8 mouse cellular contexts compared by ENCODE assay signal in the genomic region with DNA sequence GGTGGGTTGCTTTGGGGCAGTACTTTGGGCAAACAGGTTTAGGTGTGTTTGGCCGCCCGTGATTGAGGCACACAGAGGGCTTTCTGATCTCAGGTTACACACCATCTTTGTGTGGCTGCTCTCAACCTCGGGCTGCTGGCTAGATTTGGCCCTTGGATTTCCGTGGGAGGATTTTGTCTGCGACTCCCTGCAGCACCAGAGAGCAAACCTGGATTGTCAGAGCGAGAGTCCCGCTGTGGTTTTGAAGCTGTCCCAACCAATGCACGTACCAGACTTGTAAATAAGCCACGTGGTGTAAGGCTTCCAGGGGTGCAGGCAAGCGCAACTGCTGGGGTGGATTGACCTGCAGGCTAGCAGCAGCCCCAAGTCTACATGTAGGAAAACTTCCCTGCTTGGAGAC. TPM values are rescaled to one million over a fixed set of nuclear protein-coding genes. Genes with fewer than 3 reads are reported as not detected.
A peak's percentile ranks its signal among the peaks of the same experiment; 100 is the strongest.
DNase-seq lines count a peak whose midpoint lies in the region; ATAC-seq lines count a peak whose summit lies in the region.

No protein-coding gene starts in this region.

- H3K27me3 ChIP-seq in stomach, embryonic 14.5 days (ENCODE audit: control insufficient read depth, insufficient read depth, low read length): 0 out of 2 replicates have a peak, but pooled peaks cover 3% of the 10 kb centered on the region

- peak overlapping the region; percentile 33 for H3K4me3 ChIP-seq in stomach, embryonic 14.5 days (ENCODE audit: low read depth, low read length)

- WGBS in stomach, embryonic 14.5 days: under 1% methylated on average over 10 of the region's 10 CpGs

- DNase-seq in adrenal gland, postnatal 14 days: peak; percentile 32
- DNase-seq in adrenal gland, adult 18-20 months (ENCODE audit: low spot score in 2 of 2): no peak
- DNase-seq in thymus, postnatal 14 days: peak; percentile 20
- DNase-seq in thymus, postnatal 10 days (ENCODE audit: low spot score in 2 of 2): no peak
- peak; percentile 58 for DNase-seq in kidney, postnatal 14 days
- no peak for DNase-seq in layer of hippocampus, postnatal 36 days
- no peak for DNase-seq in cerebellum, postnatal 4 days (ENCODE audit: low spot score in 2 of 2)

- peaks cover 7% of the 10 kb centered on the region; the same call in 1 of the 2 replicates for H3K4me1 ChIP-seq in stomach, embryonic 14.5 days (ENCODE audit: control insufficient read depth, insufficient read depth, low read length)

- peak overlapping the region; percentile 66; the same call in 1 of the 2 replicates for H3K27ac ChIP-seq in stomach, embryonic 14.5 days (ENCODE audit: low read length)

- peak overlapping the region; percentile 43 for H3K4me2 ChIP-seq in stomach, embryonic 14.5 days (replicated peaks; ENCODE audit: low read depth, low read length)

- H3K36me3 ChIP-seq in stomach, embryonic 14.5 days (ENCODE audit: control insufficient read depth, insufficient read depth, low read length): peaks cover 4% of the 10 kb centered on the region; the same call in 1 of the 2 replicates

- no peaks in the 10 kb centered on the region for H3K9me3 ChIP-seq in stomach, embryonic 14.5 days (ENCODE audit: control insufficient read depth, low read depth, low read length)

- H3K9ac ChIP-seq in stomach, embryonic 14.5 days (replicated peaks; ENCODE audit: low read depth, low read length): peak overlapping the region; percentile 18; the same call in 1 of the 2 replicates

- ATAC-seq in stomach, embryonic 14.5 days (ENCODE audit: insufficient number of reproducible peaks, insufficient read depth, low FRiP score, low read depth): no peak

RNA-seq across cellular contexts. Expression of gene Mpzl2, which starts 3.3 kb away (rescaled TPM):
- total RNA-seq in adrenal gland, postnatal 14 days (2021): 13.0 and 15.3 TPM in 2 replicates
- total RNA-seq in adrenal gland, adult 18-20 months (2021): 10 to 100 TPM; 10.5 to 12.9 TPM
- polyA plus RNA-seq in stomach, embryonic 14.5 days (2014; fragmentation: Nextera tagmentation; extraction: Ambion mirVana): 27.2 and 28.6 TPM in 2 replicates
- 1 to 10 TPM in 1 of 2 experiments, under 1 TPM in 1; 0.42 to 1.1 TPM for total RNA-seq in layer of hippocampus, postnatal 36 days (2021)

RNA-seq across cellular contexts. Expression of gene Mpzl3, which starts 12.0 kb away (rescaled TPM):
- 5.2 and 7.7 TPM in 2 replicates for total RNA-seq in adrenal gland, postnatal 14 days (2021)
- 1 to 10 TPM; 7.3 to 9.1 TPM for total RNA-seq in adrenal gland, adult 18-20 months (2021)
- polyA plus RNA-seq in stomach, embryonic 14.5 days (2014; fragmentation: Nextera tagmentation; extraction: Ambion mirVana): 3.1 and 4.6 TPM in 2 replicates
- 1 to 10 TPM; 6.6 to 6.9 TPM for total RNA-seq in layer of hippocampus, postnatal 36 days (2021)

RNA-seq across cellular contexts. Expression of gene Cd3e, which starts 33.5 kb away (rescaled TPM):
- 1.8 and 19.1 TPM in 2 replicates for total RNA-seq in adrenal gland, postnatal 14 days (2021)
- total RNA-seq in adrenal gland, adult 18-20 months (2021): 1 to 10 TPM in 1 of 2 experiments, under 1 TPM in 1; 0.27 to 2.0 TPM
- 0.41 TPM in 1 of 2 replicates, not detected in the other for polyA plus RNA-seq in stomach, embryonic 14.5 days (2014; fragmentation: Nextera tagmentation; extraction: Ambion mirVana)
- total RNA-seq in layer of hippocampus, postnatal 36 days (2021): not detected

RNA-seq across cellular contexts. Expression of gene Jaml, which starts 36.0 kb away (rescaled TPM):
- total RNA-seq in adrenal gland, postnatal 14 days (2021): 1.0 and 3.4 TPM in 2 replicates
- 1 to 10 TPM; 3.3 to 6.8 TPM for total RNA-seq in adrenal gland, adult 18-20 months (2021)
- 2.8 and 4.2 TPM in 2 replicates for polyA plus RNA-seq in stomach, embryonic 14.5 days (2014; fragmentation: Nextera tagmentation; extraction: Ambion mirVana)
- under 1 TPM; 0.20 to 0.30 TPM for total RNA-seq in layer of hippocampus, postnatal 36 days (2021)

Comparison
In these comparisons a context has a peak if more than half of its experiments do, and no peak if none do; other contexts are left out.
1. DNase-seq: peak in adrenal gland, postnatal 14 days (single experiment), thymus, postnatal 14 days (single experiment) and kidney, postnatal 14 days (single experiment); none in adrenal gland, adult 18-20 months (0 of 2), thymus, postnatal 10 days (0 of 2), layer of hippocampus, postnatal 36 days (0 of 2) and cerebellum, postnatal 4 days (0 of 2).